Mouse (Mus musculus) kidney, adult 11 months (tissue): ENCODE measurements around the gene Slc39a11.
"Not testable (repeated sequence)": the region's sequence is repeated elsewhere in the genome, so short reads cannot be mapped to it uniquely, and the experiment has no call there.

Experiments used
- DNase-seq: peaks from one replicate; pipeline ENCODE4 v3.0.0; 2022

Slc39a11 gene

DNA sequence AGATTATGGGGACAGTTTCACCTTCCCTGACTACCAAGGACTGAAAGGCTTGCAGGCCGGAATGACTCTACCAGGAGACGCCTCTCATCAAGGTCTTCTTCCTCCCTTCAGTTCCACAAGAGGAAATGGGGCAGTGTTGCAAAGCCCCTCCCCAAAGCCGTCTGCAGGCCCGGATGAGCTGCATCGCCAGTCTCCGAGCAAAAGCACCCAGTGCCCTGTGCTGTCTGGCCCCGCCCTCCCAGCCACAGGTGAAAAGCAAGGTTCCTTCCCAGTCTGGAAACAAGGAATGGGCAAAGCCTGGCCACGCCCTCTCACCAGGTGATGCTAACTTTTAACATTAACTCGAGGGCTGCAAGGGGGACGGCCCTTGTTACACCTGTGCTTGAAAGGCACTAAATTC is 16.8 kb upstream of the Slc39a11 start:
- peak; percentile 74 for DNase-seq

DNA sequence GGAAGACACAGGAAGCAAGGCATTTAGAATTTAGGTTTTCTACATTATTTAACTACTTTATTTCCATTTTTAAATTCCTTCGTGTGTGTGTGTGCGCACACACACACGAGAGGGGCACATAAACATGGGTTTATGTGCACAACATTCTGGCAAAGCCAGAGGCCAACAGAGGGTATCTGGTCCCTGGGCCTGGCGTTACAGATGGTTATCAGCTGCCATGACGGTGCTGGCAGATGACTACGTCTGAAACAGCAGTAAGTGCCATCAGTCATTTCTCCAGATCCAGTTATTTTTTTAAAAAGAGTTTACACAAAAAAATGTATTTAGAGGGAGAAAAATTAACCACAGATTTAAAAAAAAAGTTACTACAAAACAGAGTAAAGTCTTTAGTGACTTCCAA is 16.3 kb upstream of the Slc39a11 start:
- no peak for DNase-seq

DNA sequence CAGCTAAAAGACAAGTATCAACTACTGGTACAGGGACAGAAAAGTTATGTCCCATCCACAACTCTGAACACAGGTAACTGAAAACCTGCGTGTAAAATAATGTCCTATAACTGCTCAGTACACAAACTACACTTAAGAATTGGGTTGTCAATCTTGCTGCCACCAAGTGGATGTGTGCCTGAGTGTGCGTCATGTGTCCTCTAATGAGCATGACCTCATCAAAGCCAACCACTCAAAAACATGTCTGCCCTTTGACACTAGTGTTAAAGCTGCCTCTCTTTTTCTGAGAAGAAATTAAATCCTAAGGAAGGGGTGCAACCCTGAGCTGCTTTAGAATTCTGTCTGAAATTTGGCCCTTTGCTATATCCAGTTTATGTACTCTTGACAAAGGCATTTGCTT is 14.4 kb upstream of the Slc39a11 start:
- DNase-seq, result no peak

DNA sequence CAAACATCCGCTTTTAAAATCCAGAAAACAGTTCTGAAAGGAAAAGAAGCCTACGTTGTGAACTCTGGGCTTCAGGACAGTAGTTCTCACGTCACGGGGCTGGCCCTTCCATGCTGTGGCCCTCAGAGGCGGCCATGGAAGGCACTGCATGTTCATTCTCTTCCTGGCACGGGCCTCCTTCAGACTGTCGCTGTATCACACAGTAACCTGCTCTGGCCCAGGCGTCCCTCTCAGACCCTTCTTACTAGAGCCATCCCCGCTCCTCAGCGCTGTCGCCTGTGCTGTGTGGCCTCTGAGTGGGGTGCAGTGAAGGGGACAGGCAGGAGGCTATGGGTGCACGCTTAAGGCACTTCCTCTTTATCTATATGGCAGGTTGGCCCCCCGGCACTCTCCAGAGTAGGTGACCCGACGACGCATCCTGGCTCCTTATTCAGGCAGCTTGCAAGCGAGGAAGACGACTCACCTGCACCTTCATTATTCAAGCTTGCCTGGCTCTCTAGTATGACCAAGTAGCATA is 12.0 kb upstream of the Slc39a11 start:
- DNase-seq, result no peak

DNA sequence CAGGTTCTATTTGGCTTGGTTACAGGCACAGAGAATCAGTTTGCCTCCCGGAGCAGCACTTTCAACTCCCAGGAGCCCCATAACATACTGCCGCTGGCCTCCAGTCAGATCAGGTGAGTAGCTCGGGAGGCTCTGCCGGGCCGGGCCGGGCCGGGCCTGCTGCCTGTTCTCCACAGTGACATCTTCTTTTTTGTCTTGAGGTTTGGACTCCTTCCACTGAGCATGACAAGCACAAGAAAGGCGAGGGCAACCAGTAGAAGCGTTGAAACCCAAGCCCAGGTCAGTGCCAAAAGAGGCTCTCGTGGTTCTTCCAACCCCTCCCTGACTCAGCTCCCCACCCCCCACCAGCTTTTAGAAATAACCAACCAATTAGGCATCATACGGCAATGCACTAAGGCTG is 11.1 kb upstream of the Slc39a11 start:
- no peak for DNase-seq

DNA sequence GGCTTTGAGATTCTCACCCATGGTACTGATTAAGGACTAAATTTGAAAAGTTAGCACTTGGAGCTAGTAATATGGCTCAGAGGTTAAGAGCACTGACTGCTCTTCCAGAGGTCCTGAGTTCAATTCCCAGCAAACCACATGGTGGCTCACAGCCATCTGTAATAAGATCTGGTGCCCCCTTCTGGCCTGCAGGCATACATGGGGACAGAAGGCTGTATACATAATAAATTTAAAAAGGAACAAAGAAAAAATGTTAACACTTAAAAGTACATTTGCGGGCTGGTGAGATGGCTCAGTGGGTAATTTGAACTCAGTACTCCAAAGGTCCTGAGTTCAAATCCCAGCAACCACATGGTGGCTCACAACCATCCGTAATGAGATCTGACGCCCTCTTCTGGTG is 10.3 kb upstream of the Slc39a11 start:
- DNase-seq, result not testable (repeated sequence)

DNA sequence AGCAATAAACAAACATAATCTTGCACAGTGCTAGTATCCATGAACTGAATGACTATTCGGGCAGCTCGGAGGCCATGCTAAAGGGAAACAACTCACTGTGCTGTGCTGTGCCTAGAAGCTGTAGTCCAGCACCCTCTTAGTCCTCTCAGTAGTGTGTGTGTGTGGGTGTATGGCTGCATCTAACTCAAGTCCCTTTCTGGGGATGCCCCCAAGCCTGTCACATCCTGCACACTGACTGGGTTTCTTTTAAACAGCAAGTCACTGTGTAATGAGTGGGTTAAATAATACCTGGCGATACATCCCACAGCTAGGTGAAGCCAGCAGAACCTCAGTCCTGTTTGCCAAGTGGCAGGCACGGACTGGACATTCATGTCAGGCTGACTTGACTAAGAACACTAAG is 8.9 kb upstream of the Slc39a11 start:
- no peak for DNase-seq

DNA sequence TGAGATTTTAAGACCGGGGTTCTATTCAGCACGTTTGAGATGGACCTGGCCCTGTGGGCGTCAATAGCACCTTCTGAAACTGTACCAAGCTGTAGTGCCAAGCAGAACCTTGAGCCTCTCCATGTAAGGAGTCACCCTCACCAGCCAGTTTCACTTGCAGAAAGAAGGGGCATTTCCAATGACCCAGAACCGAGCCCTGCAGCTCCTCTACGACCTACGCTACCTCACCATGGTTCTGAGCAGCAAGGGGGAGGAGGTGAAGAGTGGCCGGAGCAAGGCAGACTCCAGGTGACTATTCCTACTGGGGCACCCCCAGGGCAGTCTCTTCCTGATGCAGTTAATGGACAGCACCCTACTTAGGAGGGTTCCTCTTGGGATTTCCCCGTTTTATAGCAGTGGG is 8.4 kb upstream of the Slc39a11 start:
- peak; percentile 62 for DNase-seq

DNA sequence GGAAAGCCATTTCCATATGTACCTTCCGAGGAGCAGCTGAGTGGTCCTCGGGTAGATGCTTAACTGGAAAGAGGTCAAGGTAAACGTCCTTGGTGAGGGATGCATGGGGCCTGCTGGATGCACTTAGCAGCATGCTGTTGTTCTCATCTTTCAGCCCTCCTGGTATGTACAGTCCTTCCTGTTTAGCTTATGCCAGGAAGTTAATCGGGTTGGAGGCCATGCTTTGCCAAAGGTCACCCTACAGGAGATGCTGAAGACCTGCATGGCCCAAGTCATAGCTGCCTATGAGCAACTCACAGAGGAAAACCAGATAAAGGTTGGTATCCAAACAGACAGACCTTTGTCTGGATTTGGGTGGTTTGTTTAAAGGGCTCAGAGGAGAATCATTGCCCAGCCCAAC is 7.3 kb upstream of the Slc39a11 start:
- no peak for DNase-seq

DNA sequence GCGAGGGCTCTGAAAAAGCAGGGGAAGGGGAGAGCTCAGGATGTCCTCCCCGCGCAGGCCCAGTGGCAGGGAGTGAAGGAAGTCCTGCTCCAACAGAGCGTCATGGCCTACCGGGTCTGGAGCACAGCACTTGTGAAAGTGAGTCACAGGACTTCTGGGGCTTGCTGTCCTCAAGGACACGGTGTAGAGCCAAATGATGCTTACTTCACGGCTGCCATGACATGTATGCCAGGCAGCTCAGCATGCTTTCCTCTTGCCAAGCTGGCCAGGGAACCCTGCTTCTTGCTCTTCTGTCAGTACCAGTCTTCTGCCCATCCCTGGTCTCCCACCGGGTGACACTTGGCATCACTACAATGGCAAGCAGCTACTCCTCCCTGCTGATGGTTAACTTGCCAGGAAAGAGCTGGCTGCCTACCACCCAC is 6.6 kb upstream of the Slc39a11 start:
- DNase-seq, result no peak

DNA sequence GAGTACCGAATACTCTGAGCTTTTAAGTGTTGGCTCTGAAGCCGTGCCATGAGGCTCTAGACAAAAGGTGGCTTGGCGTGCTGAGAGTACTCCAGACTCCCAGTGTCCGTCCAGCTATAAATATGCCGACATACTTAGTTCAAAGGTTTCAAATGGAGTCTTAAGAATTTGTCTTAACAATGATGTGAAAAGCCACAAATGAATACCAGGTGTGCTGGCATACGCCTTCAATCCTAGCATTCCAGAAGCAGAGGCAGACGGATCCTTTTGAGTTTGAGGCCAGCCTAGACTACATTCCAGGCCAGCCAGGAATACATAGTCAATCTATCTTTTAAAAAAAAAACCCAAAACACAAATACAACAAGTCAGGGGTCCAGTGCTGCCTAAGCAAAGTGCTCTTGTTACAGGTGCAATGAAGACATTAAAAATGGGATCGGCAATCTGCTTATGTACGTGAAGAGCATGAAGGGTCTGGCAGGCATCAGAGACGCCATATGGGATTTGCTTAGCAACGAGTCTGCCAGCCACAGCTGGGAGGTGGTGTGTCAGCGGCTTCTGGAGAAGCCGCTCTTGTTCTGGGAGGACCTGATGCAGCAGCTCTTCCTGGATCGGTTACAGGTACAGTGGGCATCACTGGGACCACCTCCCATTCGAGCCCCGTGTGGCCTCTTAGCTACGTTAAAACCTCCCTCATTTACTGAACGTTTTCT is 4.8 kb upstream of the Slc39a11 start:
- DNase-seq, result no peak

DNA sequence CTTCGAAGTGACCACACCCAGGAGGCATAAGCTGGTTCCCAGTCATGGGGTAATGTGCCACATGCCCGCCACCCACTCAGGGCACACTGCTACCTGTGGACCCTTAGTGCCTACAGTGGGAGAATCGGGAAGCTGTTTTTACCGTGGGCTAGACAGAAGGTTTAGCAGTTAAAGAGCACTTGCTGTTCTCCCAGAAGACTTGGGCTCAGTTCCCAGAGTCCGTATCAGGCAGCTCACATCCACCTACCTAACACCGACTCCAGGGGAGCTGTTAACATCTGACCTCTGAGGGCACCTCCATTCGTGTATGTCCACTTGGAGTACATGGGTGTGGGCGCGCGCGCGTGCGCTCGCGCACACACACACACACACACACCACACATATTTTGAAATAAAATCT is 4.2 kb upstream of the Slc39a11 start:
- no peak for DNase-seq

DNA sequence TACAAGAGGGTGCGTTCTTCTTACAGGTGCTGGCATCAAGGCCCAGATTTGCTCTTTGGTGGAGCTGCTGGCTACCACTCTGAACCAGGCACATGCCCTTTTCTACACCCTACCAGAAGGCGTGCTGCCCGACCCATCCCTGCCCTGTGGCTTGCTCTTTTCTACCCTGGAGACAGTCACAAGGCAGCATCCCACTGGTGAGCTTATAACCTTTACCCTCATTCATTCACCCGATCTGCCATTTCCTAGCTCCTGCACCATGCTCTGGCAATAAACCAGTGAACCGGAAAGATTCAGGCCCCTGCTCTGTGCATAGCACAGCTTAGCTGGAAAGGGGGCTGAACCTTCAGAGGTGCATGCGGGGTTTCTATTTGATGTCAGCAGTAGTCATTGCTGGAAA is 2.6 kb upstream of the Slc39a11 start:
- peak; percentile 81 for DNase-seq

DNA sequence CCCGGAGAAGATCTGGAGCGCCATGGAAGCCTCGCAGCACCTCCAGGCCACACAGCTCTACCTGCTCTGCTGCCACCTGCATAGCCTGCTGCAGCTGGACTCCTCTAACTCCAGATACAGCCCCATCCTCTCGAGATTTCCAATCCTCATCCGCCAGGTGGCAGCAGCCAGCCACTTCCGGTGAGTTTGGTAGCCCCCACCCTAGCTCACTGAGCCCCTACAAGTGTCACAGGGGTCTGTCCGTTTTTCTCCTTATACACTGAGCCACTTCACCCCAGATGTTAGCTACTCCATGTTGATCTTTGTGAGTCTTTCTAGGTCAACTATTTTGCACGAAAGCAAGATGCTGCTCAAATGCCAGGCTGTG is 2.0 kb upstream of the Slc39a11 start:
- DNase-seq, result no peak

DNA sequence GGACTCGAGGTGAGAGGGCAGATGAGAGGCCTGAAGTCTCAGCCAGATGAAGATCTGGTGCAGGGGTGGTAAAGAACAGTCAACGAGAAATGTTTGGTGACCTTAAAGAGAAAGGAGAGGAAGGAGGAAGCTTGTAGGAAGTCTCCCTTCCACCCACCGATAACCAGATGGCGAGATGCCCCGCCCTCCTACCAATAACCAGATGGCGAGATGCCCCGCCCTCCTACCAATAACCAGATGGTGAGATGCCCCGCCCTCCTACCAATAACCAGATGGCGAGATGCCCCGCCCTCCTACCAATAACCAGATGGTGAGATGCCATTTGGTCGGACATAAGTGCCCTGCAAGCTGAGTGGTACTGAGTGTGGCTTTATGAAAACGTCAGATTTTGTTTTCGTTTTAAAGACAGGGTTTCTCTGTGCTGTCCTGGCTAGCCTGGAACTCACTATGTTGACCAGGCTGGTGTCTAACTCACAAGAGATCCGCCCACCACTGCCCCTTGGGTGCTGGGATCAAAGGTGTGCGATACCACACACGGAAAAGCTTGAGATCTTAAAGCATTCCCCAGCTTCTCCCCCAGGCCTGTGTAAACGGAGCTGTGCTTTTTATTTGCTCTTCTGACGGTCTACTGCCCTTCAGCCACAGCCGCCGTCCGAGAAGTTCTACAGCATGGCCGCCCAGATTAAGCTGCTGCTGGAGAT is 1.5 kb upstream of the Slc39a11 start:
- DNase-seq, result no peak

DNA sequence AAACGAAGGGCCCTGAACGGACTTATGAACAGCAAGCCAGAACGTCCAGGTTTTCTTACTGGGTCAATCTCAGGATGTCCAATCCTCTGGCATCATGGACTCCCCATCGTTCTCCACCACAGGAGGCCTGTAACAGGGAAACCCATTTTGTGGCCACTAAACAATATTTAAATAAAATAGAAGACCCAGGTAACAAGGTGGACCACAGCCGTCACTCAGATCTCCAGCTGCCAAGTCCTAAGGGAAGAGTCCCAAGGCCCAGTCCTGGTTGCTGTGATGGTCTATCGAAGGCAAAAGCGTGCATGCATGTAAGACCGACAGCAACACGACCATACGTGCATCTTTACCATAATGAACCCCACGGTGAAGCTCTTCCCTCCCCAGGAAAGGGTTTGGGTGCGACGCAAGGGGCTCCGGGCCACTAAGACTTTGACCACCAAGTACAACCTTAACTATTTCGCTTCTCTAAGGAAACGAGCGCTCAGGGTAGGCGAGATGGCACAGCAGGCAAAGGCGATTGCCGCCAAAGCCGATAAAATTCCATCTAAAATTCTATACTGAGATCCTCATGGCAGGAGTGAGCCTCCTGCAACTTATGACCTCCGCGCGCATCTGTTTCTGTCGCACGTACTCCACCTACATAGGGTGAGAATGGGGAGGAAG is 1.1 kb downstream of the Slc39a11 start, which contains the start of gene Cog1:
Gene Cog1, plus strand, starts transcription at position 480 of the 663 bp plus-strand sequence.
- no peak for DNase-seq

DNA sequence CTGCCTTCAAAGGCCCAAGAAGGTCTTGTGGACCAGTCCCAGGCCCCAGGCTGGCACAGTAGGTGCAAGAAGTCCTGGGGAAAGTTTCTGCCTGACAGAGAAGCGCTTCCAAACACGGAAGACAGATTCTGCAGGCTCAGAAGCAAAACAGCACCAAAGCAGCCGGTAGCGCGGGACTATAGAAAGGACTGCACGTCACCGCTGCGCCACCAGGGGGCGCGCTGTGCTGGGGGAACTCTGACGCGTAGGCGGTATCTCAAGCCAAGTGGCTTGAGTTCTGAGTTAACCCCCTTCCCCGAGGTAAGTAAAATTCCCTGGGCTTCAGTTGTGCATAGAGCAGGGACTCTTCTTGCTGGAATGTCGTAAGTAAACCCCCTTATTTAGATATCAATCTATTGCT is 1.7 kb downstream of the Slc39a11 start:
- peak; percentile 59 for DNase-seq

DNA sequence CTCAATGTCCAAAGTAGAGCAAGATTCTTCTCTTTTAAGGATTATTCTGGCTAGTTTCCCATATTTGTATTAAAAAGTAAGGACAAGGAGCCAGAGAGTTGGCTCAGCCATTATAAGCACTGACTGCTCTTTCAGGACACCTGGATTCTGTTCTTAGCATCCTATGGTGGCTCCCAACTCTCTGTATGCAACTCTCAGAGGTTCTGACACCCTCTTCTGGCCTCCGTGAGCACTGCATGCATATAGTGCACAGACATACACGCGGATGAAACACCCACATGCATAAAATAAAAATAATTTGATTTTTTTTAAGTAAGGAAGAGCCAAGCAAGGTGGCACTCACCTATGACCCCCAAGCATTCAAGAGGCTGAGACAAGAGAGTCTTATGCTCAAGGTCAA is 4.7 kb downstream of the Slc39a11 start:
- no peak for DNase-seq

DNA sequence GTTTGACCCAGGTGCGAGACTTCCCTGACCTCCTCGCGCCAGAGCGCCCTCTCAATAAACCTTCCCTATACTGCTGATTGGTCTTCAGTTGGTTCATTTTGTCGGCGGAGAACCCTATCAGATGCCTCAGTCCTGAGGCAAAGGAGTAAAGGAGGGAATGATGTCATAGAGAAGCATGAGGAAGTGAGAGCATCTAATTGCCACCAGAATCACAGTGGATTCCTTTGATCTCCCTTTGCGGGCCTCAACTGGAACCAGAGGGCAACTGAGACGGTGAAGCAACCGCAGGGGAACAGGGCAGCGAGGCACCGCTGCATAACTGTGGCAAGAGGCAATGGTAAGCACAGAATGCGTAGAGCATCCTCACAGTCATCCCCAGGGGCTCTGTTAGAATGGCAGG is 11.2 kb downstream of the Slc39a11 start:
- DNase-seq, result no peak

DNA sequence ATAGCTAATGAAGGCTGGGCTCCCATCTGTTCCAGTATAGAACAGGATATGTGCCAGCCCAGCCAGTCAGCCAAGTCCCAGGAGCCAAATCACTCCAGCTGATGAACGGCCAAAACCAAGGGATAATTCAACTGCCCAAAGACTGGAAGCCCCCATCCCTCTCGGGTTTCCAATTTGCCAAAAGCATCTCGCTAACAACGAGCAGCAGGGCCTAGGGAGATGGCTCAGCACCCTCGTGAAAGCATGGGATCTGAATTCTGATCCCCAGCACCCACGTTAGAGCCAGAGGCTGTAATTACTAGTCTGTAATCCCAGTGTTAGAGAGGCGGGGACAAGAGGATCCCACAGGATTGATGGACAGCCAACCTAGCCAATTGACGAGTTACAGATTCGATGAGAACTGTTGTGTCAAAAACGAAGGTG is 15.2 kb downstream of the Slc39a11 start:
- no peak for DNase-seq

DNA sequence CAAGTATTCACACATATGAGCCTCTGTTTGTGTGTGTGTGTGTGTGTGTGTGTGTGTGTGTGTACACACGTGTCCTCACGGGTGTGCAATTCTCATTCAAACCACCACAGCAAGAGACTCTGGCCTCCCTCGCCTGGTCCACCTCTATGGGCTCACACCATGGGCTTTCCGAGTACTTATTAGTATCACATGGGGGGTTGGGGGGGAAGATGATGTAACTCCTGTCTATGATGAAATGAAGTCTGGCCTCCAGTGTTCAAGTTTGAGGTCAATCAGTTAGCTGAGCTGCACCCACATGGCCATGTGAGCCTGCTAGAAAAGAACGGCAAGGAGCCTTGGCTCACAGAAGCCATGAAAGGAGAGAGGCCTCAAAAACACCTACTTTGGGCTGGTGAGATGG is 16.5 kb downstream of the Slc39a11 start:
- no peak for DNase-seq

DNA sequence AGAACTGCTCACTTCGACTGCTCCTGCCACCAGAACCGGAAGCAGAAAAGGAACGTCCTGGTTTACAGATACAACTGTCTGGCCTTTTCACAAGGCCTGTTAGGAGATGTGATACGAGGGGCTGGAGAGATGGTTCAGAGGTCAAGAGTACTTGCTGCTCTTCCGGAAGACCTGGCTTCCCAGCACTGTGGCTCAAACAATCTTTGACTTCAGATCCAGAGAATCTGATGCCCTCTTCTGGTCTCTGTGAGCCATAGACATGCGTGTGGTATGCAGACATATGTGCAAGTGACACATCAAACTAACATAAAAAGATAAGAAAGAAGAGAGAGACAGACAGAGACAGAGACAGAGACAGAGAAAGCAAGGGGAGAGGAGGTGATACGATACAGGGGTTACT is 17.6 kb downstream of the Slc39a11 start:
- DNase-seq, result no peak

DNA sequence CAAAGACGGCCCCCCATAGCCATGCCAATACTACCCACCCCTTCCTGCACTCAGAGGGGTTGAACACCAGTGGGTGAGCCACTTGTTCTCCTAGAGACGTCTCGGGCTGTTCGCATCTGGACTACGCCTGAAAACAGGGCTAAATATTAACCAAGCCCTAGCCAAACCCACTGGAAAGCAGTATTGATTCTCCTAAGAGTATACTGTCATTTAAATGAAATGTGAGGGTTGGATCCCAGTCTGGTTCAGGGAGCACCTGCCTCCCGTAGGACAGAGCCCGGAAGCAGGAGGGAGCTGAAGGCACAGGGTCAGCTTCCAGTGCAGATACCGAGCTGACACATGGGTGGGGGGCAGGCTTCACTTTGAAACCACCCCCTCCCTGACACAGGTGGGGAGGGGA is 18.0 kb downstream of the Slc39a11 start:
- DNase-seq, result no peak

DNA sequence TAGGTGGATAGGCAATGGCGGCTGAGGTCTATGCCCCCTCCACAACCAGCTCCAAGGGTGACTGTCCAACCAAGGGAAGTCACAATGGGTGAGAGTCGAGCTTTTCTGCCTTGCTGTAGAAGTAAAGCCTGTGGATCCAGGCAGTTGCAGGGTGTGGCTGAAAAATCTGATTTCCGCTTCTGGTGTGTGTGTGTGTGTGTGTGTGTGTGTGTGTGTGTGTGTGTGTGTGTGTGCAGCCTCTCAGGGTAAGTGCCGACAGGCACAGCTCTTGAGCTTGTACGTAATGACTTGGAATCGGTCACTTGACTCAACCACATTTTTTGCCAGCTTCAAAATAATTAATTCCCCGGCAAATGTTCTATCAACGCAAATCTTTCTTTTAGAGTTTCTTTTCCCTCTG is 18.6 kb downstream of the Slc39a11 start:
- DNase-seq, result no peak
